ENCODE assay signal across 23 mouse cellular contexts in genomic region chr11:8455650-8456049, GRCm38 (mm10).
DNase-seq lines count a peak whose midpoint lies in the region; ATAC-seq and TF ChIP-seq lines count a peak whose summit lies in the region.
"Had no signal": no experiment of that assay in that cellular context is flagged by ENCODE, and none has a peak within 500 bp of the region (broad histone marks: within the 10 kb centered on the region; RNA-seq: fewer than 3 reads in every experiment).

No protein-coding gene starts in this region.

- no peaks in the 10 kb centered on the region for H3K27me3 ChIP-seq in forebrain, embryonic 14.5 days (replicated peaks; ENCODE audit: control insufficient read depth, insufficient read depth, low read length)
- H3K27me3 ChIP-seq in forebrain, embryonic 12.5 days, result no peaks in the 10 kb centered on the region
- H3K27me3 ChIP-seq in kidney, adult 2 months (replicated peaks; ENCODE audit: control insufficient read depth, insufficient read depth, low read length), result no peaks in the 10 kb centered on the region
- H3K27me3 ChIP-seq in lung, embryonic 16.5 days (ENCODE audit: control insufficient read depth, insufficient read depth, low read depth, low read length), result no peaks in the 10 kb centered on the region
- H3K27me3 ChIP-seq: embryonic facial prominence, embryonic 15.5 days; heart, embryonic 13.5 days; limb, embryonic 12.5 days; liver, embryonic 15.5 days had no signal

- H3K4me3 ChIP-seq in forebrain, embryonic 14.5 days (ENCODE audit: low read depth, low read length), result no peak overlapping the region
- no peak overlapping the region for H3K4me3 ChIP-seq in forebrain, embryonic 12.5 days (replicated peaks)
- H3K4me3 ChIP-seq in kidney, adult 2 months (ENCODE audit: insufficient read depth, low read depth, low read length), result no peak overlapping the region
- no peak overlapping the region for H3K4me3 ChIP-seq in lung, embryonic 16.5 days (ENCODE audit: low read length)
- H3K4me3 ChIP-seq: embryonic facial prominence, embryonic 15.5 days; gastrocnemius, adult 2 months; heart, embryonic 13.5 days; limb, embryonic 12.5 days; liver, embryonic 15.5 days had no signal

- no peak overlapping the region for H3K9ac ChIP-seq in forebrain, embryonic 14.5 days (ENCODE audit: low read length)
- H3K9ac ChIP-seq in forebrain, embryonic 12.5 days, result no peak overlapping the region
- H3K9ac ChIP-seq in lung, embryonic 16.5 days (ENCODE audit: low read length), result no peak overlapping the region
- H3K9ac ChIP-seq: embryonic facial prominence, embryonic 15.5 days; limb, embryonic 12.5 days; liver, embryonic 15.5 days had no signal

- H3K36me3 ChIP-seq in forebrain, embryonic 14.5 days (ENCODE audit: control insufficient read depth, insufficient read depth, low read length), result peaks cover 4% of the 10 kb centered on the region; the same call in 1 of the 2 replicates
- peaks cover 6% of the 10 kb centered on the region; the same call in 1 of the 2 replicates for H3K36me3 ChIP-seq in forebrain, embryonic 12.5 days (replicated peaks)
- no peaks in the 10 kb centered on the region; the same call in 1 of the 2 replicates for H3K36me3 ChIP-seq in kidney, adult 2 months (ENCODE audit: control insufficient read depth, insufficient read depth, low read length)
- H3K36me3 ChIP-seq in lung, embryonic 16.5 days (ENCODE audit: control insufficient read depth, insufficient read depth, low read length), result peaks cover 29% of the 10 kb centered on the region
- H3K36me3 ChIP-seq: G1E had no signal

- TF ChIP-seq CTCF in kidney, adult 2 months (conservative IDR thresholded peaks at IDR 0.05; ENCODE audit: insufficient read depth, insufficient read length, low read depth, low read length), result no peak

- peaks cover 38% of the 10 kb centered on the region for H3K4me1 ChIP-seq in forebrain, embryonic 14.5 days (ENCODE audit: control insufficient read depth, insufficient read depth, low read length)
- H3K4me1 ChIP-seq in forebrain, embryonic 12.5 days, result peaks cover 38% of the 10 kb centered on the region
- 0 out of 2 replicates have a peak, but pooled peaks cover 3% of the 10 kb centered on the region for H3K4me1 ChIP-seq in kidney, adult 2 months (ENCODE audit: control insufficient read depth, insufficient read depth, low read length)
- H3K4me1 ChIP-seq in lung, embryonic 16.5 days (replicated peaks; ENCODE audit: control insufficient read depth, insufficient read depth, low read length), result peaks cover 48% of the 10 kb centered on the region

- 92% methylated on average over 6 of the region's 6 CpGs for WGBS in forebrain, embryonic 14.5 days
- WGBS in forebrain, embryonic 12.5 days, result 81% methylated on average over 6 of the region's 6 CpGs
- WGBS in kidney, adult 2 months, result 79% methylated on average over 6 of the region's 6 CpGs
- 67% methylated on average over 6 of the region's 6 CpGs for WGBS in lung, embryonic 16.5 days

- DNase-seq in forebrain, embryonic 14.5 days (ENCODE audit: low spot score), result no peak
- DNase-seq in kidney, adult 2 months, result no peak
- DNase-seq in kidney, postnatal 36 days, result no peak
- no peak for DNase-seq in lung, postnatal 36 days
- no peak for DNase-seq in thymus, postnatal 14 days
- DNase-seq: adrenal gland, postnatal 25 days; cerebellum, adult 11 months; cerebellum, postnatal 10 days; gastrocnemius, adult 2 months; kidney, adult 8-10 months; kidney, postnatal 4 days; retina, postnatal 1 day had no signal

- TF ChIP-seq POLR2A in kidney, adult 2 months (IDR thresholded peaks at IDR 0.05; ENCODE audit: low read depth, low read length), result no peak

- ATAC-seq in forebrain, embryonic 14.5 days, result no peak
- ATAC-seq in forebrain, embryonic 12.5 days (ENCODE audit: low FRiP score), result no peak
- ATAC-seq in lung, embryonic 16.5 days (ENCODE audit: low read depth), result peak; percentile 27; the same call in 1 of the 2 replicates
- peak; percentile 67 for ATAC-seq in megakaryocyte, adult 5-6 weeks (ENCODE audit: poor library complexity, severe bottlenecking)
- ATAC-seq: activated CD4-positive, CD25-positive, alpha-beta regulatory T cell, adult 4 months; inflammation-experienced regulatory T-cells, adult 6 months; midbrain, embryonic 16.5 days had no signal

- H3K9me3 ChIP-seq in forebrain, embryonic 14.5 days (replicated peaks; ENCODE audit: control insufficient read depth, low read length), result no peaks in the 10 kb centered on the region
- no peaks in the 10 kb centered on the region for H3K9me3 ChIP-seq in forebrain, embryonic 12.5 days
- H3K9me3 ChIP-seq in lung, embryonic 16.5 days (ENCODE audit: control insufficient read depth, low read length), result no peaks in the 10 kb centered on the region
- H3K9me3 ChIP-seq: embryonic facial prominence, embryonic 15.5 days; heart, embryonic 13.5 days; limb, embryonic 12.5 days; liver, embryonic 15.5 days had no signal

- H3K4me2 ChIP-seq in forebrain, embryonic 14.5 days (ENCODE audit: low read length), result no peak overlapping the region
- no peak overlapping the region for H3K4me2 ChIP-seq in forebrain, embryonic 12.5 days
- H3K4me2 ChIP-seq in lung, embryonic 16.5 days (ENCODE audit: low read depth, low read length), result no peak overlapping the region
- H3K4me2 ChIP-seq: embryonic facial prominence, embryonic 15.5 days; heart, embryonic 13.5 days; limb, embryonic 12.5 days; liver, embryonic 15.5 days had no signal

- H3K27ac ChIP-seq in forebrain, embryonic 14.5 days (ENCODE audit: low read depth, low read length), result peak overlapping the region; percentile 63; the same call in 1 of the 2 replicates
- H3K27ac ChIP-seq in forebrain, embryonic 12.5 days, result no peak overlapping the region
- peak overlapping the region; percentile 25; the same call in 1 of the 2 replicates for H3K27ac ChIP-seq in kidney, adult 2 months (ENCODE audit: insufficient read depth, low read depth, low read length)
- H3K27ac ChIP-seq in lung, embryonic 16.5 days (ENCODE audit: low read length), result no peak overlapping the region
- H3K27ac ChIP-seq: embryonic facial prominence, embryonic 15.5 days; limb, embryonic 12.5 days; liver, embryonic 15.5 days had no signal

Comparison
In these comparisons a context has a peak if more than half of its experiments do, and no peak if none do; other contexts are left out.
1. H3K27ac ChIP-seq: peak in forebrain, embryonic 14.5 days (single experiment) and kidney, adult 2 months (single experiment); none in forebrain, embryonic 12.5 days (single experiment) and lung, embryonic 16.5 days (single experiment).
2. ATAC-seq: peak in lung, embryonic 16.5 days (single experiment) and megakaryocyte, adult 5-6 weeks (single experiment); none in forebrain, embryonic 14.5 days (single experiment) and forebrain, embryonic 12.5 days (single experiment).